Mouse (Mus musculus): ENCODE measurements around the gene Repin1.

The Repin1 gene

DNA sequence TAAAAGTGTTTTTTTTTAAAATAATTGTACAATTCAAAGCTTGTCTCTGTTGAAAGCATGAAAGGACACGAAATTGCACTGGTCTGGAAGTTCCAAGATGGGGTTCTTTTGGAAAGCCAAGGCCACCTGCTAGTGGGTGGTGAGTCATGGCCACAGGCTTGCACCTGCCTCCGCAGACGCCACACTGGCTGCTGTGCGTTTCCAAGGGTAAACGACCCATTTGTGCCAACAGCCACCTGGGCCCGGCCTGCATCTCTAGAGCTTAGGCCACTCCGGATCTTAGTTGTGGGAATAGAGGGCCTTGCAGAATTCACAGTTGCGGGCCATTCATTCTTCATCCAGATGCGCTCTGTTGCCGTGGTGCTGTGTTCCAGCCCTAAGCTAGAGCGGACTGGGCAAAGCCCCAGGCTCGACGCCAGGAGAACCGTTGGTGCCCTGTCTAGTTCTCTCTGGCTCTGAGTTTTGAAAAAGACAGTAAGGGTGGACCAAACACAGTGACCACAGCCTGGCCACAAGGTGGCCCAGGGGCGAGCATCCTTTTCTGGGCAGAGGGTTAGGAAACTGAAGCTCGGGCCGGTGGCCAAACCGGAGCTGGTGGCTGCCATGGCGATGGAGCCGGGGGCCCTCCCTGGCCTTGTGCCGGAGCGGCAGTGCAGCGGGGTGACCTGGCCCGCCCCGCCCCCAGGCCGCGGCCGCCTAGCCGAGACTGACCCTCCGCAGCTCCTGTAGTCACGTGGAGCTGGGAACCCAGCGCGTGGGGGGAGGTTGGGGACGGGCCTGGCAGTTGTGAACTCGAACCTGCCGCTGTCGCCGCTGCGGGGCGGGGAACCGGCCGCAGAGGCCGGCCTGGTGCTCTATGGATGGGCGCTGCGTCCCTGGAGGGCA, at the start of gene Repin1, which contains the start of gene Gm44965:
Repin1 (plus strand) TSS at position 726 of the 885 bp plus-strand sequence.
Gm44965 (plus strand) TSS at position 784 of the 885 bp plus-strand sequence.
- peak; percentile 87 for DNase-seq (ENCODE audit: low read depth, low spot score)

GRCm38 (mm10) chr6:48545251-48545650, 48.4 kb upstream of the Repin1 start:
- no peak for DNase-seq (ENCODE audit: low read depth, low spot score)

DNA sequence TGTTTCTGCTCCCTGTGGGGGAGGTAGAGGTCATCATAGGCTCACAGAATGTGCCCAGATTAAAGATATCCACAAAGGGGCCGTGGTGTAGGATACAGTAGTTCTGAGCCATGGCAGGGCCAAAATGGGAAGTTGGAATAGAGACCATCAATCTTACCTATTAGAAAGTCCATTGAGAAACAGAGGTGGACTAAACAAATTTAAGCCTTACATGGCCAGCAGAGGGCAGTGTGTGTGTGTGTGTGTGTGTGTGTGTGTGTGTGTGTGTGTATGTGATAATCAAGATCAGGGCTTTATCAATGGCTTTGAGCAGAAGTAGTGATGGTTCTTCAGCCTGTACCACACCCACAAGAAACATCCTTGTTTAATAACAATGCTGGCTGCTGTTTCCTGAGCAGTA, 47.4 kb upstream of the Repin1 start:
- DNase-seq (ENCODE audit: low read depth, low spot score) = peak; percentile 51

GRCm38 (mm10) chr6:48546858-48547257, 46.8 kb upstream of the Repin1 start:
- no peak for DNase-seq (ENCODE audit: low read depth, low spot score)

- no peak for DNase-seq (ENCODE audit: low read depth, low spot score)
Measured at GRCm38 (mm10) chr6:48548314-48548713, 45.4 kb upstream of the Repin1 start.

GRCm38 (mm10) chr6:48552918-48553317, 40.8 kb upstream of the Repin1 start:
- DNase-seq (ENCODE audit: low read depth, low spot score) = peak; percentile 96

DNA sequence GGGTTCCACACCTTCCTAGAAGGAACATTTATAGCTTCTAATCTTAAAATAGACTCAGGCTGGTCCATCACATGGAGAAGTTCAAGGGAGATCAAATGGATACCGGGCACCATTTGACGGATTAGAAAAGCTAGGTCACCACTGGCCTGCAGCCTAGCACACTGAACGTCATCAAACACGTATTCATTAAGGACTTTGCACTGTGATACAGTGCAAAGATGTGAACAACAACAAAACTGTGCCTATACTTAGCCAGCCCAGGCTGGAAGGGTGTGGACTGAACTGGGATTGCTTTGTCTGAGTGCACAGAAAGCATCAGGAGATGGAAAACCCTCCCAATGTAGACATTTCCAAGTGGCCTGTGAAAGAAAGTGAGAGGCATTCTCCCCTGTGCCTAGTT, 39.9 kb upstream of the Repin1 start:
- DNase-seq (ENCODE audit: low read depth, low spot score) = no peak

DNA sequence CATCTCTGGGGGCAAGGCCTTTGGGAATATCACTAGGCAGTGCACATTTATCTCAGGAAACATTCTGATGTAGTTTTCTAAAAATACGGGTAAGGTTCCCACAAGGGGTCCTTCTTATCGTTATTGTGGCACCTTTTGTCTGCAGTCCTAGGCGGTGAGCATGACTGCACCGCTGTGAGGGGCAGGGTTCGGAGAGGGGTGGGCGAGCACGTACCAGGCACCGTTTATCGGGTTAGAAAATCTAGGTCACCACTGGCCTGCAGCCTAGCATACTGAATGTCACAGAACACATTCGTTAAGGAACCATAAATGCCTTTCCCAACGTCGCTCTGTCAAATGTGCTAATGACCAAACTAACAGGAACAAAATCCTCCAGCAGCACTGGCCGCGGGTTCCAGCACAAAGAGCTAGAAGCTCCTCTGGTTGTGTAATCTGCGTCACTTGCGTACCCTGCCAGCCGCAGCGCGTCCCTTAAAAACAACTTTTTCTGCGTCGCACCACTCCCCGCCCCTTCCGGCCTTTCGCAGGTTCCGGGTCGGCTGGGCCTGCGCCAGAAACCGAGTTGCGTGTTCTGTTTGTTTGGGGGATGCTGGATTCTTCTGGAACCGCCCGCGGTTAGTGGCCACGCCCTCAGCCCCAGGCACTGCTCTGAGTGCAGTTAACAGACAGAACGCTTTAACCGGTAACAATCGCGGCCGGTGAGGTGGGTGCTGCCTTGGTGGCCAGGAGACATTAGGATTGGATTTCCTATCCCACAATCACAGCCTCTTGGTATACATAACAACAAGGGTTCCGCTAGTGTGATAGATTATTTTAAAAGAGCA, 39.2 kb upstream of the Repin1 start, which contains the start of gene Lrrc61:
Lrrc61 (plus strand) TSS at position 517 of the 824 bp plus-strand sequence.
- DNase-seq (ENCODE audit: low read depth, low spot score) = peak; percentile 97

DNA sequence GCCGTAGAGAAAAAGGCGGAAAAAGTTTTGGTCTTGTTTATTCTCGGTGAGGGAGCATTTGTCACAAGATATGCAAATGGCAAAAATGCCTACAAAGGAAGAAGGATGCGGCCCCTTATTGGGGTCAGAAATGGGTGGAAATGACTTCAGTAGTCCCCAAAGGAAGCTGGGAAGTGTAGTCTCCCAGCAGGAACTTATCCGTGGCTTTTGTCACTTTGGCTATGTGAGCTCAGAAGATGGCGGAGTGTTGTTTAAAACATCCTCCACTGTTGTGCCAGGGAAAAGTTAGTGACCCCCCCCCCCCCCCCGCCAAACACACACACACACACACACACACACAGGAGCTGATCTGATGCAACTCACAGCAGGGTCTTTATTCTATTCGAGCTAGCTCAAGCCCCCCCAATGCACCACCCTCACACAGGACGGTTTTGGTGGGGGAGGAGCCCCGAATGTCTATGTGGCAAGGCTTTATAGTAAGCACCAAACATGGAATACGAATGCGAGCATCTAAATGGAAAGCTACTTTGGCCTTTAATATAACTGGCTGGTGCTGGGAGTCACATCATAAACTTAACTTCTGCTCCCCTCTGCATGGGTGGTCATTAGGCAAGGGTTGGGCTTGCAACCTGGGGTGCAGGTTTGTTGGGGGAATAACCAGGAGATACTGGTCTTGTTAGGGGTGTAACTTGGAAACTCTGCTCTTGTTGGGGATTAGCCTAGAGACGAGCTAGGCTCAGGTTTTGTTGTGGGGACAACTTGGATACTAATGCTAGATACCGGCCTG, 38.4 kb upstream of the Repin1 start:
- no peak for DNase-seq (ENCODE audit: low read depth, low spot score)

- no peak for DNase-seq (ENCODE audit: low read depth, low spot score)
Measured at GRCm38 (mm10) chr6:48555956-48556355, 37.7 kb upstream of the Repin1 start.

- no peak for DNase-seq (ENCODE audit: low read depth, low spot score)
Measured at GRCm38 (mm10) chr6:48565693-48566310, 27.9 kb upstream of the Repin1 start.

DNA sequence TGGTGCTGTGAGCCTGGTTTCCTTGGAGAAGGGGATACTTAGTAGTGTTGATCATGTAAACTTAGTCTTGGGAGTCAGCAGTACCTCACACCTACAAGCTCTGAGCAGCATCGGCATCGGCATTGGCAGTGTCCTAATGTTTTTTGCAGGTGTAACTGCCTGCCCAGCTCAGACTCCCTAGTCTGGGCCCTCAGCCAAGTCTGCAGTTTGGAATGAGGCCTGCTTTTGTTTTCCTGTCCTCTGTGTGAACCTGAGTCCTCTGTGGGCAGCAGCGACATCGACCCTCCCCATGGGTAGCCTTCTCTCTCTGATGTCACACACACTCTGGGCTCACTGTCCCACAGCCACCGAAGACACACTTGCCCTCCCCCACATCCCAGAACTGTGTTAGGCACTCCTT, 27.4 kb upstream of the Repin1 start:
- no peak for DNase-seq (ENCODE audit: low read depth, low spot score)

DNA sequence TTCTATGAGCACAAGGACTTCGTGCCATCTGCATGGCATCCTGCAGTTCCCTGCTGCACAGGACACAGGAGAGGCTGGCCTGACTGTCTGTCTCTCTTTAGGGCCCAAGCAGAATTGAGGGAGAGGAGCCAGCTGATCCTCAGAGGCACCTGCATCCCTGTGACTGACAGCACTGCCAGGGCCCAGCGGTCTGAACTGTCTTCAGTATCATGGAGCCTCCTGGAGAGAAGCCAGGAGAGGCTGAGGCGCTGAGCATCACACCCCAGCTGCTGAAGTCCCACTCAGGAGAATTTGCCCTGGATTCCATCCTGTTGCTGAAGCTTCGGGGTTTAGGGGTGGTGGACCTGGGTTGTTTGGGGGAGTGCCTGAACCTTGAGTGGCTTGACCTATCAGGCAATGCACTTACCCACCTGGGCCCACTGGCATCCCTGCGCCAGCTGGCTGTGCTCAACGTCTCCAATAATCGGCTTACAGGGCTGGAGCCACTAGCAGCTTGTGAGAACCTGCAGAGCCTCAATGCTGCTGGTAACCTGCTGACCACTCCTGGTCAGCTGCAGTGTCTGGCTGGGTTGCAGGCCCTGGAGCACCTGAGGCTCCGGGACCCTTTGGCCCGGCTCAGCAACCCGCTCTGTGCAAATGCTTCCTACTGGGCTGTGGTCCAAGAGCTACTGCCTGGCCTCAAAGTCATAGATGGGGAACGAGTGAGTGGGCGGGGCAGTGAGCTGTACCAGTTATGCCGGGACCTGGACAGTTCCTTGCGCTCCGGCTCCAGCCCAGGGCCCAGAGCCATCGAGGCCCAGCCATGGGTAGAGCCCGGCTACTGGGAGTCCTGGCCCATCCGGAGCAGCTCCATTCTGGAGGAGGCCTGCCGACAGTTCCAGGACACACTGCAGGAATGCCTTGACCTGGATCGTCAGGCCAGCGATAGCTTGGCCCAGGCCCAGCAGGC, 25.4 kb upstream of the Repin1 start:
- DNase-seq (ENCODE audit: low read depth, low spot score) = no peak

- DNase-seq (ENCODE audit: low read depth, low spot score) = no peak
Measured at GRCm38 (mm10) chr6:48569065-48569807, 24.4 kb upstream of the Repin1 start.

DNA sequence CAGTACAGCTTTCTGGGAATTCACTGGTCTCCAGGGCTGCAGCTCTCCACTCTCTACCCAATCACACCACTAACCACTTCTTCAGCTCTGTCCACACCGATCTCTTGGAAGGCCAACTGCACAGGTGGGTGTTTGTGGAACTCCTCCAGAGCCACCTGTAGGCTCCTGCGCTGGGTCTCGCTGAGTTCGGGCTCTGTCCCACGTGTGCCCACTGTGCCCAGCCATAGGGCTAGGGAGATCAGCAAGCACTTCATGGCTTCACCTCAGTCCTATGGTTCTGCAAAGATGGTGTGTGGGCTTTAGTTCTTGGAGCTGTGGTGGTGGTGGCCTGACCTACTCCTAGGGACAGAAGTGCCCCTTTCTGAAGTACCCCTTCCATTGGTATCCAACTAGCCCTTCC, 21.7 kb upstream of the Repin1 start:
- no peak for DNase-seq (ENCODE audit: low read depth, low spot score)

GRCm38 (mm10) chr6:48572572-48573061, 21.1 kb upstream of the Repin1 start, which contains the start of gene Rarres2:
Rarres2 (minus strand) TSS chr6:48572789.
- no peak for DNase-seq (ENCODE audit: low read depth, low spot score)

DNA sequence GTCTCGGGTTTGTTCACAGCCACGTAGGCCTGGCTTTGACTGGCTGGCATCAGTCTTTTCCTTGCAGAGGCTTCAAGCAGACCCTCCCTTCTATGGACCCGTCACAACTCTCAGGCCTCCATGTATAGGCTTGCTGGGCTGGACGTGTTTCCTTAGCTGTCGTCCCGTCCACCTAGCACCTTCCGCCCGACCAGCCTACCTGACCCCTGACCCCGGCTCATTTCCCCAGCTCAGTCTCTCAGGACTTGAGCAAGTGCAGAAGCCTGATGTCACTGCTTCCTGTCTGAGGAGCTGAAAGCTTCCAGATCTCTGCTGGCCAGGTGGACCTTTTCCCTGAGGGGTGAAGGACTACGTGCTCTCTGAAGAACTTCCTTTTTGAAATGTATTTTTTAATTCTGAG, 20.4 kb upstream of the Repin1 start:
- DNase-seq (ENCODE audit: low read depth, low spot score) = no peak

DNA sequence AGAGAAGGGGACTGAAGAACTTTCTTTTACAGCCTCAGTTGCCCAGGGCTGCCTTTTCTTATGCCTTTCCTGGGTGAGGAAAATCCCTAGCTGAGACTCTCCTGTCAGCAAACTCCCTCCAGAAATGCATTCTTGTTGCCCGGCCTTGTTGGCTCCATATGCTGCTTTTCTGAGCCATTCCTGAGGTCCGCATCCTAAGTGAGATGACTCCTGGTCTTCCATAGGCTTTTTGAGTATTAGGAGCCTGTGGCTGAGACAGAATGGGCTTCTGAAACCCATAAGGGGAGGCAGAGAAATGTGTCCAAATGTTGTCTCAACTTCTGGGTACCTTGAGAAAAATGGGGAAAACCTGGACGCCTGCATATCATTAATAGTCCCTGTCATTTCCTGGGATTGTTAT, 19.7 kb upstream of the Repin1 start:
- DNase-seq (ENCODE audit: low read depth, low spot score) = no peak

DNA sequence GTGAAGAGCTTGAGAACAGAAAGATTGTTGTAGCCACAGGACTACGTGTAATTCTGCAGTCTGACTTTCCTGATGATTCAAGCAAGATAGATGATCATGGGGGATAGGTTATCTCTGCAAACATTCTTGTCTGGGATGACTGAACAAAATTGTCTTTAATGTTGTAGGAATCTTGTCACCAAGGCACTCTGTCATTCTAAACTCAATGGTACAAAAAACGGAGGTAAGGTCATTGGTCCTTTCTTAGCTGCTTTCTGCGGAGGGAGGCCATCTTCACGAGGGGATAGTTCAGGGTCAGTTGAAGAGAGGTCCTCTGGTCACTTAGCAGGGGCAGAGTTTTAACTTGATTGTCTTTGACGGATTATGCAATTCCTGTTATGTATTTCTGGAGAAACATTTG, 14.9 kb upstream of the Repin1 start:
- no peak for DNase-seq (ENCODE audit: low read depth, low spot score)

All from ZHBTc4 (cell line).